Mouse (Mus musculus) activated CD4-positive, CD25-positive, alpha-beta regulatory T cell, adult 4 months (primary cell): ENCODE measurements around the gene Gse1. TPM values are rescaled to one million over a fixed set of nuclear protein-coding genes. Genes with fewer than 3 reads are reported as not detected.

Experiments
- ATAC-seq: one replicate; pipeline ENCODE4 v1.8.0; 2017
- polyA plus RNA-seq, 2 experiments: library from polyadenylated mRNA; unstranded; fragments of 100-300 nt; shearing (Covaris generic); gene quantifications; one replicate each; pipeline ENCODE4 v1.2.1; 2017

The Gse1 gene
- polyA plus RNA-seq, 2 experiments from 2014 or later: 2.9 to 4.1 TPM

DNA sequence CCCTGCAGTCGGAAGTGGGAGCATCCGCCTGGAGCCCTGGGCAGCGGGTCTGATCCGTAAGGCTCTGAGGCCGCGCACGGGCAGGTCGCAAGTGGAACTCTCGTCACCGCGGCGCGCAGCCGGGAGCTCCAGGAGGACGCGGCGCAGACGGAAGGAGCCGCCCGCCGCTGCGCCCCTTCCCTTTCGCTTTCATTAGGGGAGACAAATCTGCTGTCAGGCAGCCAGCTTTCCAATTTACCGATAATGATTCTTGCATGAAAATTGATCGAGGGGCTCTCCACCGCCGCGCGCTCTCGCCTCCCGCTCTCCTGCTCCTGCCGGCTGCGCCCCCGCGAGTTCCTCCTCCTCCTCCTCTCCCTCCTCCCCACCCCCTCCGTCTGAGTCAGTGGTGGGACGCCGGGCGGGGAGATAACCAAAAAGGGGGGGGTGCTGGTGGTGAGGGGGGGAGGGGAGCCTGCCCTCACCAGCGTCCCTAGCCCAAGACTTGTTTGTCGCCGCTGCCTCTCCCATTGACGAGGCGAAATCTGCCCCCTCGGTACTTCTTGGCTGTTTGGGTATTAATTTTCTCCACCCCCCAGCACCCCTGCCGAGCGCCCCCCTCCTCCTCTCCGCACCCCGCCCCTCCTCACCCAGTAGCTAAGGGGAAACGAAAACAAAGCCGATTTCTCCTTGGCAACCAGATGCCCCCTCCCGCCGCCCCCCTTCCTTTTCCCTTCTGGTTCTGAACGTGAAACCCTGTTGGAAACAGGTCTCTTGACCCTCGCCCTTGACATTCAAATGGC lies 259.7 kb downstream of the Gse1 start:
- ATAC-seq: peak; percentile 24

DNA sequence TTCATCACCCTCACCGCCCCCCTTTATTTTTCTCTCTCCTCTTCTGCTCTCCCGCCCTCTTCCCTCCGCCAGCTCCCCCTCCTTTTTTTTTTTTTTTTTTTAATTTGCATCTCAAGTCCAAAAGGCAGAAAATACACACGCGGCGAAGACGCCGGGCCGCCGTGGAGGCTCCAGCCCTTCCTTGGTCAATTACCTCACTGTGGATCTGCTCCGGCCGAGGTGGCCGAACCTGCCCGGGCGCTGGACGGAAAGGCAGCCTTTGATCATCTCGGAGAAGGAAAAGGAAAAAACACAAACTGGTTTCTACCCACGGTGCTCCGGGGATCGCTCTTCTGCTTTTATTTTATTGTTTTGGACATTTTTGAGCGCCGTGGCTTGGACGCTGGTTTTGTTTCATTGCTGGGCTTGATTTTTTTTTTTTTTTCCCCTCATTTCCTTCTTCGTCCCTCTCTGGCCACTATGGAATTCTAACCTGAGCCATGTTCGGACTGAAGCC lies 260.4 kb downstream of the Gse1 start:
- ATAC-seq: no peak

DNA sequence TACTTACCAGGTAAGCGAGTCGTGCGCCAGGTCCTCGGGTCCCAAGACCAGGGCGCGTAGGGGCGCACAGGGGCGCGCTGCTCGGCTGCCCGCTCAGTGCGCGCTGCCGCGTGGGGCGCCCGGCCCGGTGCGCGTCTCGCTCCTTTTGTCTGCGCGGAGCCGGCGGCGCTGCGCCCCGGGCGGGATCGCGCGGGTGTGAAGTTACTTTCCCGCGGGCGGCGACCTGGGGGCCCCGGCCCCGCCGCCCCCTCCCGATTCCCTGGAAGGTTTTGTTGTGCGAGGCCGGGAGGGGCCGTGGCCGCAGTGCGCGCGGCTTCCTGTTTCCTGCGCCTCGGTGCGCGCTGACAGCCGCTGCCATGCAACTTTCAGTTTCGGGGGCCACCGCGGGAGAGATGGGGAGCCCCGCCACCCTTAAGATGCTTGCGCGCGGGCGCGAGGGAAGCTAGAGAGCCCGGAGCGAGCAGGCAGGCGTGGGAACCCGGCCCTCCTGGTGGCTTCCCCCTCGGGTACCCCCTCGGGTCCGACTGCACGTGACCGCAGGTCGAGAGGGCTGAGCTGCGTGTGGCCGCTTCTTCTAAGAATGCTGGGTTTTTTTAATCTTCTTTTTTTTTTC lies 261.0 kb downstream of the Gse1 start:
- ATAC-seq: peak; percentile 62

DNA sequence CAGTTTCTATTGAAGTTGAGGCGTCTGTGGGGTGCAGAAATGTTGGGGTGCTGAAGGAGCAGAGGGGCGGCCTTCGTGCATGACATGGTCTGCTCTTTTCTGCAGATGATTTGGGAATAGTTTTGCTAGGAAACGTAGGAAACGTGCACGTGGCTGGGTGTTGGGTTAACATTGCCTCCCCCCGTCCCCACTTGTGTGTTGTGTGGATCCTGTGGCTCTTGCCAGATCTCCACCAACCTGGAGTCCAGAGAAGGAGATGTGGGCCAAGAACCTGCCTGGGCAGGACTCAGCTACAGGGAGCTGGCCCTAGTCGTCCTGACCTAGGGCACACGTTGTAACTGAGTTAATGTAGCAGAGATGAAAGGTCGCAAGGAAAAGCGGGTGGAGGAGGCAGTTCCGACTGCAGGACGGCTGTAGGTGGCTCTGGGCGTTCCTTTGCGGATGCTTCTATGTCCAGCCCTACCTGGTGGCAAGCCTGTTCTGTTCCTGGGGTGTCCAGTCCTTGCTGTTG lies 261.6 kb downstream of the Gse1 start:
- ATAC-seq: no peak

DNA sequence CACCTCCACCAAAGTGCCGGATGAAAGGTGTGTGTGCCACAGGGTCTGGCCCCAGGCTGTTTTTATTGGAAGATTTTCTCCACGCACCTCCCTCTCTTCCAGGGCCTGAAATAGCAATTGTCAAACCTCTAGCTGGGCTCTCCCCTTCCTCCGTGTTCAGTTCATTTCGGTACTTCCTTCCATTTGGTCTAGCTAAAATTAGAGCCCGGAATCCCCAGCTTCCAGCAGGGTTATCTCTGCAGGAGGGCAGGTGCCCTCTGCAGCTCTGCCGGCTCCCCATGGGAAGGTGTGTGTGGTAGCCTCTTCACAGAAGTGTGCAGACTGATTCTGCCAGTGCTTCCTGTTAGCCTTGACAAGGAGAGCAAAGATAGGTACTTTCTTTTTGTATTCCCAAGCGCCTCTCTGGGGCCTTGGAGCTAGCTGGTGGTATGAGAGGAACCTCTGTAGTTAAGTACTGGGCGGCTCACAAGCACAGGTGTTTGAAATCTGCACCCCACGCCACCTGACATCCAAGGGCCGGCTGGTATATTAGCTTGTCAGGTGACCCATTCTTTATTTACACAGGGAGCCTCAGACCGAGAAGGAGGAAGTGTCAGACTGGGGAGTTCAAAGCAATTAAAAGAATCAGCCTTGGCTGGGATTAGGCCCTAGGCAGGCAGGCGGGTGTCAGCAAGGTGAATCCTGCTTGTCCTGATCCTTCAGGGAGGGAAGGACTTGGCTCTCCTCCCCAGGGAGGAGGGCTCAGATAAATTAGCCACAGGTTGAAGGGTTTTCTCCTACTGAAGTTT lies 262.3 kb downstream of the Gse1 start:
- no peak for ATAC-seq

DNA sequence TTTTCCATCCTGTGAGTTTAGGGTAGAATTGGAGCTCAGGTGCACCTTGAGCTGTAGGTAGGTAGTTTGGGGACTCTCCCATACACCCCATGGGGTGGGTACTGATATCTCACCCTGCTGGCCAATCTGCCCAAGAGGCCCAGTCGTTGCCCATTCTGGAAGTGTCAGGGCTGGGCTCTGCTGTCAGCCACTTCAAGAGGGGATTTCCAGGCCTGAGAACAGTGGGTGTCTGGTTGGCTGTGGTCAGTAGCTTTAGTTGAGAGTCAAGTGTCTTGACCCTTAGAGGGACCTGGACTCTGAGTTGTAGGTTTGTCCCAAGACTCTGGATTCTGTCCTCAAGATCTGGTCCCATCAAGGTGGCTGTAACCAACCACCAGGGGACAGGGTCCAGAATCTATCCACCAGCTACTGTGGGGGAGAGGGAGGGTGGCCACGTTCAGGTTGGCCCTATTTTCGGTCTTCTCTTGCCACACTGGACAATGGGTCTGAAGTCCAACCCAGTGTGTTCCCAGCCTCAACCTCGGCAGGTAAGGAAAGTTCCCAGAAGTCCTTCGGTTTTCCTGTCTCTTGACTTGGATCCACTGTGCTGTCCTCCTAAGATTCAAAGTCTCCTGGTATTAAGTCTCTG lies 263.0 kb downstream of the Gse1 start:
- no peak for ATAC-seq

DNA sequence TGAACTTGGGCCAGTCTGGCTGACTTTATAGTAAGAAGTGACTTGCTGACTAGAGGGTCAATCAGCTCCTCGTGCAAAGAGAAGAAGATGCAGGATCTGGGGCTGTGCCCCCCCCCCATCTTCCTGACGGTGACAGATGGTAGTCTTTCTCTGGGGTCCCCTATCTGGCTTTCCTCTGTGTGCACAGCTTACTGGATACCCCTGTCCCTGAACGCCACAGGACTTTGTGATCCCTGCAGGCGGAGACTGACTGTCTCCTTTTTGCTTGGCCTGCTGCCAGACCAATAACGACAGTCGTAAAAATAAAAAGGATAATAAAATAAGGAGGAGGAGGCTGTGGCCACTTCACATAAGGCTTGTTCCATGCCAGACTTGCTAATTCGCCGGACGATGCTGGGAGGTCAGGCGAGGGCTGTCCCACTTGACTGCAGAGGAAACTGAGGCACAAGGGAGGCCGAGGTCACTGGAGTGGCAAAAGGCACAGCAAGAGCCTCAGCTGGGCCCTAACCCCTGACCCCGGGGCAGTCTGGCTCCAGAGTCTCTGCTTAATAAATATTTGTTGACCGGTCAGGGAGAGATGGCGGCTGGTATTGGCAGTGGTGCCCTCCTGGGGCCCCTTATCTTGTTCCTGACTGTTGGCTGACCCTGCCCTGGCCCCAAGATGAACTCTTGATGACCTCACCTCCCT lies 264.1 kb downstream of the Gse1 start:
- ATAC-seq: no peak

DNA sequence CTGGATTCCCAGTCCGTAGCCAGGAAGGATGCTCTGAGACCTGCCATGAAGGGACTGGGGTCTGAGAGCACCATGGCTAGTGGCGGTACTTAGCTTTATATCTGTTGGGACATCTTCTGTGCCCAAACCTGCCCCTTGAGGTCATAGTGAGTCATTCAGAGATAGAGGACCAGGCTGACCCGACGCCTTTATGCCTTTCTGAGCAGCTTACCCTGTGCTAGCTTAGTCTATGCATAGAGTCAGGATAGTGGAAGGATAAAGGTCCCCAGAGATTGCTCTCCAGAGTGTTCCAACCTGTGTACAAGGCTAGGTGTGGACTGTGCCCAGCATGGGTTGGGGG lies 264.6 kb downstream of the Gse1 start:
- no peak for ATAC-seq

DNA sequence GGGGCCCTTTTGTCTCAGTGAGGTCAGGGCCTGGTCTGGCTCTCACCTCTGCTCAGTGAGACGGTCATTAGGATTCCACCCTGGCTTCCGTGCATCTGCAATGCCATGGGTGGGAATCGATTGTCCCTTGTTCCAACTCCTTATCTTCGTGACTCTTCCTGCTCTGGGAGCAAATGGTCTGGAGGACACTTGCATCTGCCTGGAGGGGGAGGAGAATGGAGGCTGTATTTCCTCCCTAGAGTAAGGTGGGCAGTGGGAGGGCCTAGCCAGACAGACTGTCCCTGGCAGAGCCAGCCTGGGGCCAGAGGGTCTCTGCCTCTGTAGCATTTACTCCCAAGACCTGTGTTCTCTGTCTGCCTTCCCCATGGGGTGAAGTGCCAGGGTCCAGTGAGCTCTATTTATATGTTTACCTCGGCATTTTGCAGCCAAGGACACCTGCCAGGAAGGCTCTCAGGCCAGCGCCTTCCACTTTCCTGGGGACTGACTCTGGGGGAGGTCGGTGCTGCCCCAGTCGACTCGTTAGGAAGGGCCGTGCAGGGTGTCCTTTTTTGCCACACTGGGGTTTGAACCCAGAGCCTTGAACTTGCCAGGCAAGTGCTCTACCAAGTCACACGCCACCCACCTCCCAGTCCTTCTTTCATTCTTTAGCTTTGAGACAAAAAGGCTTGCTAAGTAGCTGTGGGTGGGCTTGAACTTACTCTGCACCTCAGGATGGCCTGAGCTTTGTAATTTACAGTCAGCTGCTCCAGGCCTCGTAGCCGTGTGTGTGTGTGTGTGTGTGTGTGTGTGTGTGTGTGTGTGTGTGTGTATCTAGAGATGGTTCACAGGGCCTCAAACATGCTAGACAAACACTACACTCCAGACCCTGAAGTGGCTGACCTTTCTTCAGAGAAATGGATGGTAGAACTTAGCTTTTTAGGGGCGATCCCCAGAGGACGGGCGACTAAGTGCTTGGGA lies 265.5 kb downstream of the Gse1 start:
- no peak for ATAC-seq

DNA sequence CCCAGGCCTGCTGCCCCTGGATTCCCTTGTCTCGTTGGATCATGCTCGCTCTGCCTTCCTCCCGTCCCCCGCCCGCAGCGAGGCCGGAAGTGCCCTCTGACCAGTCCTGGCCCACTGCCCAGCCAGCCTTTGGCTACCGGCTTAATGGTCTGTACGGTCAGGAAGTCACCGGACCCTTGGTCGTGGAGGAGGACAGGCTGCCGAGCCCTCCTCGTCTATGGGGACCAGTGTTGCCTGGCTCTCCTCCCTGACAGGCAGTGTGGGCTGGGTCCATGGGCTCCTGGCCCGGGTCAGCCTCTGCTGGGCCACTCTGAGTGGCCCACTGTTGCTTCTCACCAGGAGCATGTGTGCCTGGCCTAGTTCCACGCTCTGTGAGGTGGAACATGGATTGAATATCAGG lies 266.6 kb downstream of the Gse1 start:
- no peak for ATAC-seq

DNA sequence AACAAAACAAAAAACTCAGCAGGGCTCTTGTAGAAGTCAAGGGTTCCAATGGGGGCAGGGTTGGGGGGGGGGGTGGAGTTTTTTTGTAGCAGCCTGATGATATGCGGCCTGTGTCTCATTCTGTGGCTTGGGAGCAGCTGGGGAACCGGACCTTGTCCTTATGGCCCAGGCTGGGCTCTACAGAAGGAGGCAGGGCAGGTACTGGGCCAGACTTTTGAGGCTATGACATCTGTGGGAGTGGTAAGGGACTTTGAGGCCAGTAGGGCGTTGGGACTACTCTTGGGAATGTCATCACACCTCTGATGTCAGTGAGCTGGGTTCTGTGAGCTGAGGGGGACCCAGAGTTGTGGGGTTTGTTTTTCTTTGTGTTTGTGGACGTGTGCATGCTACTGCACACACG lies 267.2 kb downstream of the Gse1 start:
- ATAC-seq: no peak

DNA sequence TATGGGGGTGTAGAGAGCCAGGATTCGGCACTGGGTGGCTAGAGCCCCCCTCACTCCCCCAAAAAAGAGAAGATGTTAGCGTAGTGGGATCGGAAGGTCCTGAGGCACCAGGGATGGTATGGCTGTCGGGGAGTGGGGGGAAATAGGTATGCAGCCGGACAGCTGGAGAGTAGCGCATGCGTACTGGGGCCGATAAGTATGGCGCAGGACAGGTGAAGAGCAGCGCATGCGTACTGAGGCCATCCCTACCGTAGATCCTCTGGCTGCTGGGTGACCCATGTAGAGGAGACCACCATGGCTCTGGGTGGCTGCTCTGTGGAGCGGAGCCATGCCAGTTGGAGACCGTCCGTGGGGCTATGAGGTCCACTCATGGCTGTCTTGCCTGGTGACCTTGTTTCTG lies 268.2 kb downstream of the Gse1 start:
- ATAC-seq: no peak

DNA sequence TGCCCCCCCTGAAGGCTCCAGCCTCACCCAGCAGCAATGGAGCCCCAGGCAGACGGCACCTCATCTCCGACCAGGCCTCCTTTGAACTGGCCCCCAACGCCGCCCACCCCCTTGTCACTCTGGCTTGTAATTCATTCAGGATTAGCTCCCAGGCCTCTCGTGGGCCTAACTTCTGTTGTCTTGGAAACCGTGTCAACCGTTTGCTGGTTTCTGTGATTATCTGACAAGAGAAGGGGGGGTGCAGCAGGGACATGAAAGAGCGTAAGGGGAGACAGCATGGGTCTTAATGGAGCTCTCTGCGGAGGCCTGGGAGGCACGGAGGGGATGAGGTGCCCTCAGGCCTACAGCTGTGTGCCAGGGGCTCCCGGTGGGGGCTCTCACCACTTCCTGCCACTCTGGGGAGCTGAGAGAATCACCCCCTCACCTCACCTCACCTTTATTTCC lies 269.3 kb downstream of the Gse1 start:
- peak; percentile 87 for ATAC-seq

DNA sequence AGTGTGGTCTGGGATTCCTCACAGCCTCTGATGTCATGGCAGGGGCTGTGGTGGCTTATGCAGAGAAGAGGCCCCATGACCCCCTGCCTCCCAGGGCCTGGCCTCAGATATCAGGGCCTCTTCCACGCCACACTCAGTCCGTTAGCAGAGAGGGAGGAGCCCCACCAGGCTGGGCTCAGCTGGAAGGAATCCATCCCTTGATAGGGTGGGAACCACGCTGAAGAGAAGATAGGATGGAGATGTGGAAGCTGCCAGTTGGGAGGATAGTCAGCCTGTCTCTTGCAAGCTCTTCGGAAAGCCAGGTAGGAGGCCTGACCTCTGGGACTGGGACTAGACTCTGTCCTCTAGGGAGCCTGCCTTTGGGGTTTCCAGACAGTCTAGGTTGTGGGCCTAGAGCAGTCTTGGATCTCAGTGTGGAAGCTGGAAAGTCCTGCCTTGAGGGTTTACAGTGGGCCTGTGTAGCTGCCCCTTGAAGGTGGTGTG lies 270.1 kb downstream of the Gse1 start:
- ATAC-seq: no peak

DNA sequence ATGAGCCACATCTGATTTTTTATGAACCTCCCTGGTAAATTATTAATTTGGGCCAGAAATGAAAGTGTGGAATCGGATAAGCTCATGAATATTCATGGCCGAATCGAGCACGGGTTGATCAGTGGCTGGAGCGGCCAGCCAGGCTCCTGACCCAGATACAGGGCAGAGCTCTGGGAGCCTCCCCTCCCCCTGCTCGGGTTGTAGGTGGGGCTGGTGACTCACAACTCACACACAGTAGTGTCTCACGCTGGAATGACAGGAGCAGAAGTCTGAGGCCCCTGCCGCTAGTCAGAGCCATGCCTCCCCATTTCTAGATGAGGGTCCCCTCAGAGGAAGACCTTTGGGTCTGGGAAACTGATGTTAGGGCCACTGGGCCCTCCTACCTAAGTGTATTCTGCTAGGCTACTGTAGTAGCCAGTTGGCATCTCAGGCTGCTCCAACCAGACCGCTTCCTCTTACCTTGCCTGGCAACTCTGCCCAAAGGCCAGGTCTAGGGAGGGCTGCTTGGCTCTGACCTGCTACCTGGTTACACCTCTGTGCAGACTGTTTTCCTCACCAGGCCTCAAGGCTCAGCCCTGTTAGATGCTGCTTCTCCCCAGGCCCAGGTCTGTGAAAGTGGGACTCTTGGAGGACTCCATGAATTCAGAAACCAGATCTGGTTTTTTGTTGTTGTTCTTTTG lies 270.8 kb downstream of the Gse1 start:
- ATAC-seq: no peak

DNA sequence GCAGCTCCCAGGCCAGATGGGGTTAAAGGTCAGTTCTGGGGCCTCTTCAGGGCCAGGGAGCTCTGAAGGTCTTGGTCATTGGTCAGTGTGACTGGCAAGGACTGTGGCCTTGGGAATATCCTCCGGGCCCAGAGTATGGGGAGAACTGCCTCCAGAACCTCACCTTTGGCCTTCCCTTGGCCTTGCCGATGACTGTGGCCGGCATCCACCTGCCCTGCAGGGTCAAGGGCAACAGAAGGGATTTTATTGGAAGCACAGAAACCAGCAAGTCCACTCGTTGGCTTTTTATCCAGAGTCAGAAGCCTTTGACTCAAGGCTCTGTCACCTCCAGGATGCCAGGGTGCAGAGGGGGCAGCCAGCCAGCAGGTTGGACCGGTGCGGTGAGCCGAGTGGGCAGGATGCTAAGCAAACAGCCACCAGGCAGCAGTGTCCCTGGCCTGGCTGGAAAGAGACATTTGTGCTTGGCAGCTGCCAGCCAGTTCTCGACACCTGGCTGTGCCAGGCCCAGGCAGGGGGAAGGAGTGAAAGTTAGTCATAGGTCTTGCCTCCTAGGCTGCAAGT lies 272.5 kb downstream of the Gse1 start:
- ATAC-seq: no peak

DNA sequence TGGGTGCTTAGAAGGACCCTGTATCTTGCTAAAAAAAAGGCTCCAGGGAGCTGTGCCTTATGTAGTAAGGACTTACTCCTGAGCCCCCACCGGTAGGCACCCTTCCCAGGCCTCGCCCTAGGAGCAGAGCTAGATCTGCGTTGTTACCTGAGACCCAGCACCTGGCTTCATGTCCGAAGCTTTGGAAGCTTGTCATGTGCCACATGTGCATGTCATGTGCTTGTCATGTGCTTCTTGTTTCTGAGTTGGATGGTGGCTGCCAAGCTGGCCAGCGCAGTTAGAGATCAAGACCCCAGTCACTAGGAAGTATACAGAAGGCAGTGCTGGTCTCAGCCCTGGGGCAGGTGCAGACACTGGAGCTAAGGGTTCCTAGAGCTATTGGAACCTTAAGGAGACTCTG lies 273.2 kb downstream of the Gse1 start:
- no peak for ATAC-seq

DNA sequence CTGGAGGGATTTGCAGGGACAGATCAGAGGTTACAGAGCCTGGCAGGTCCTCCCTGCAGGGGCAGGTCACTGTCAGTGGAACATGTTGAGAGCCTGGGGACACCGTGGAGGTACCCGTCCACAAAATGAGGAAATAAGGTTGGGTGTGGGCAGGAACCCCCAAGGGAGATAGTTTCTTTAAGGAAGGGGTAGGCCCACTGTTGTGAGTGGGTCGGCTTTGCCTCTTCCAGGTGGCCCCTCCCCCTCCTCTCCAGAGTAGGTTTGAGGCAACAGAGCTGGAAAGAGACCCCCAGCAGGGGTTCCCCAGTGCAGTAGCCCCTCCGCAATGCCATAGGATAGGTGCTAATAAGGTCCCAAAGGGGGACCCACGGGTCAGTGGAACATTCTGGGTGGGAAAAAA lies 274.2 kb downstream of the Gse1 start:
- no peak for ATAC-seq

DNA sequence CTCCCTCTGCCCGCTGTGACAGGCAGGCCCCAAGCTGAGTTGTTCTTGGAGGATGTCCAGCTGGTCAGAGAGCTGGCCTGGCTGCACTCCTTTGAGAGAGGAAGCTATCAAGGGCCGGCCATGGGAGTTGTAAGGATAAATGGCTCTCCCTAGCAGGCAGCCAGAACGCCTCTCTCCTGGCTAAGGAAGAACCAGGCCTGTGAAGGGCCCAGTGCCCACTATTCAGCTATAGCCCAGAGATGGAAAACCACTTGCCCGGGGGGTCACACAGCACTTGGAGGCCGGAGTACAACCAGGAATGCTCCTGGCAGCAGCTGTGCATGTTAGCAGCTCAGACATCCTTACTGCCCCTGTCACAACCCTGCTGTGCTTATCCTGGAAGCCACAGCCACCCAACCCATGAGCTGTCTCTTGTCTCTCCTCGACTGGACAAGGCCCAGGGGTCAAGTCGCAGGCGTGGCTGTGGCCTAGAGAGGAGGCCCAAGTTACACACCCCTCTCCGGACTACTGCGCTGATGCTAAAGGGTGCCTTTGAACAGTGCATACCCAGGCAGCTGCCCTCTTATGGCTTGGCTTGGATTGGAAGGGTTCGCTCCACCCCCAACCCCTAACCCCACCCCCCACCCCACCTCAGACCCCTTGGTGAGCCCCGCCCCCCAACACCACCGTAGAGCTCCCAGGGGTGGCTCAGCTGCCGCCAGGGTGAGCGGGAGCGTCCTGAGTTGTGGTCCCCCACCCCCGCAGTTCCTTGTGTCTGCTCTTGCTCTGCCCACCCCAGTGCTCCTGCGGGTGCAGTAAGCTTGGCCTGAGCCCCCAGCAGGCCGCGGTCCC lies 276.2 kb downstream of the Gse1 start:
- ATAC-seq: no peak
